Mouse (Mus musculus) lung, embryonic 15.5 days (tissue): Measurements from ENCODE around the gene Shroom1. TPM values are rescaled to one million over a fixed set of nuclear protein-coding genes. Genes with fewer than 3 reads are reported as not detected.

Source experiments
- ATAC-seq: fragments of 200-750 bp; cut with Nextera tagmentation; 2 replicates; pipeline ENCODE4 v1.8.0; 2017; ENCODE audit warnings: moderate number of reproducible peaks, borderline replicate concordance; ENCODE audit not compliant: low FRiP score, low TSS enrichment; ENCODE audit errors: extremely low read depth
- H3K27ac ChIP-seq: fragments of 300-500 bp; sonication (generic); 2 replicates; pipeline ENCODE4 v1.5.1; 2015; ENCODE audit warnings: moderate library complexity, mild to moderate bottlenecking, inconsistent platforms
- H3K27me3 ChIP-seq: fragments of 300-500 bp; sonication (generic); 2 replicates; pipeline ENCODE4 v1.6.1; 2015; ENCODE audit warnings: inconsistent platforms
- H3K36me3 ChIP-seq: fragments of 300-500 bp; sonication (generic); 2 replicates; pipeline ENCODE4 v1.6.1; 2015; ENCODE audit warnings: inconsistent platforms
- H3K4me1 ChIP-seq: fragments of 300-500 bp; sonication (generic); 2 replicates; pipeline ENCODE4 v1.6.1; 2015; ENCODE audit warnings: inconsistent platforms
- H3K4me2 ChIP-seq: fragments of 300-500 bp; sonication (generic); 2 replicates; pipeline ENCODE4 v1.6.1; 2015; ENCODE audit warnings: inconsistent platforms, mild to moderate bottlenecking, moderate library complexity
- H3K4me3 ChIP-seq: fragments of 300-500 bp; sonication (generic); 2 replicates; pipeline ENCODE4 v1.5.1; 2015; ENCODE audit warnings: mild to moderate bottlenecking, inconsistent platforms
- H3K9ac ChIP-seq: fragments of 300-500 bp; sonication (generic); 2 replicates; pipeline ENCODE4 v1.6.1; 2015; ENCODE audit warnings: inconsistent platforms
- H3K9me3 ChIP-seq: fragments of 300-500 bp; sonication (generic); 2 replicates; pipeline ENCODE4 v1.6.1; 2016; ENCODE audit warnings: inconsistent platforms
- WGBS: fragments of 180-500 bp; shearing (Covaris S2); methylation state at CpG from one replicate; pipeline ENCODE4 v1.1.7; 2015; 5-methylcytosine and 5-hydroxymethylcytosine counted together
- polyA plus RNA-seq: library from polyadenylated mRNA; unstranded; fragments of >200 nt; fragmentation: Nextera tagmentation; extraction: Ambion mirVana; gene quantifications from 2 replicates; pipeline ENCODE4 v1.2.1, GENCODE M21; 2015

Gene Shroom1
- polyA plus RNA-seq, 1 experiment from 2014 or later: 2.4 TPM

GRCm38 (mm10) chr11:53448529-53448928 lies 8.5 kb upstream of the Shroom1 start:
- no peak overlapping the region for H3K4me2 ChIP-seq
- H3K4me3 ChIP-seq: no peak overlapping the region
- H3K4me1 ChIP-seq: no peaks in the 10 kb centered on the region
- no peaks in the 10 kb centered on the region for H3K9me3 ChIP-seq
- no peak overlapping the region for H3K27ac ChIP-seq
- H3K36me3 ChIP-seq: no peaks in the 10 kb centered on the region
- H3K27me3 ChIP-seq: no peaks in the 10 kb centered on the region
- no peak overlapping the region for H3K9ac ChIP-seq
- ATAC-seq: no peak
- 69% methylated on average over 1 of the region's 1 CpGs for WGBS

DNA sequence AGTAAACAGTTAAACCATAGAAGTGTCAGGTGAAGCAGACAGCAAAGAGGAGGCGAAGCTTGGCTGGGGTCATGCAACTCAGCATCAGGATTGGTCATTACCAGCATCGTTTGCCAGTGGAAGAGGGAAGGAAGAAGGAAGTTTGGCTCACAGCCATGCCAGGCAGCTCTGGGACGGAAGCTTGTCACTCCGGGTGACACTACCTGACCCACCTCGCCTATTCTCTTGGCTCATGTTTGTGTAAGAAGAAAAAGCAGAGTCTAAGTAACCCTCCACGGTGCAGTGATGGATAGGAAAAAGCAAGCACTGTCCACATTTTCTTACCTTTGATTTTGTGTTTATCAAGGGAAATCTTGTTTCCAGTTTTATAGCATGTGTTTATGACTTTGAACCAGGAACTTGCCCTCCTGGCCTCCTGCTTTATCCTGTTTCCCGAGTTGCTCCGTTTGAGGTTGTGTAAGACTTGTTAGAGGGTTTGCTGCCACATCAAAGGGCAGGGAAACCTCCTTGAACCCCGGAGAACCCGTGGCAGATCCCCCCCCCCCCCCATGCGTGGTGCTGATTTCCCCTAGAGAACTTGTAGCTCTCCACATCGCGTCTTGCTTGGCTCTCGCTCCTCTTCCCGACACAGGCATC lies 6.8 kb upstream of the Shroom1 start:
- no peak for ATAC-seq
- Histone ChIP-seq H3K4me2 (no peak overlapping the region), H3K4me3 (no peak overlapping the region), H3K36me3 (no peaks in the 10 kb centered on the region), H3K27ac (no peak overlapping the region), H3K9me3 (no peaks in the 10 kb centered on the region), H3K9ac (no peak overlapping the region), H3K27me3 (no peaks in the 10 kb centered on the region), H3K4me1 (no peaks in the 10 kb centered on the region)
- WGBS: 19% methylated on average over 15 of the region's 15 CpGs

DNA sequence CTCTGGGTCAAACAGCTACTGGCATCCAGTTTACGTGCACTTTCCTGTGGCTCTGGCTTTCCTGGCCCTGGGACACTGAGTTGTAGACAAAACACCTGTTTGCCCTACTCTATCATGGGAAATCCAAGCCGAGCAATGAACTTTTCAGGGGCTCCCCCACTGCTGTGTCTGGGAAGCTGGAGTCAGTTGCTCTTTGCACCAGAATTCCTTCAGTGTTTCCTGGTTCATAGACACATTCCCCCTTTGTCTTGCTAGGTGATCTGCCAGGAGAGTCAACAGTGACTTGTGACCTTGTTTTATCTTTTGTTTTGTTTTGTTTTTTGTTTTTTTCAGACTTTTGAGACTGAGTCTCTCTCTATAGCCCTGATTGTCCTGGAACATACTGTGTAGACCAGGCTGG lies 5.6 kb upstream of the Shroom1 start:
- H3K4me2 ChIP-seq: no peak overlapping the region
- no peak for ATAC-seq
- no peaks in the 10 kb centered on the region for H3K36me3 ChIP-seq
- H3K4me3 ChIP-seq: no peak overlapping the region
- H3K4me1 ChIP-seq: peaks cover 2% of the 10 kb centered on the region; the same call in 1 of the 2 replicates
- no peaks in the 10 kb centered on the region for H3K27me3 ChIP-seq
- 50% methylated on average over 2 of the region's 2 CpGs for WGBS
- H3K9me3 ChIP-seq: no peaks in the 10 kb centered on the region
- H3K27ac ChIP-seq: no peak overlapping the region
- H3K9ac ChIP-seq: no peak overlapping the region

DNA sequence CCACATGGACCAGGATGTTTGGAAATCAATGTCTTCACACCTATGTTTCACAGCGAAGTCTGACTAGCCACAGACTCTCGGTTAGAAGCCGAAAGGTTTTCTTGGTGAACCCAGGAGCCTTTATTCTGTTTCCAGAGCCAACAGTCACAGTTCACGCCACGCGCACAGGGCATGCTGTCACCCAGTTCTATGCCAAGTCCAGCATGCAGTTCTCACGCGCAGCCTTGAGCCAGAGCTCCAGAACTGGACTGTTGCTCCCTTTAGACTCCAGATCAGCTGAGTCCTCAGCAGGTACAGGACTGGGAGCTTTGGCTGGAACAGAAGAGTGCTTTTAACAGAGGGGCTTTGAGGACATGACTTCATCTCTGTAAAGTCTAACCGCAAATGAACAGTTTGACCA lies 4.6 kb upstream of the Shroom1 start:
- Histone ChIP-seq H3K36me3 (no peaks in the 10 kb centered on the region), H3K27ac (no peak overlapping the region), H3K4me3 (no peak overlapping the region), H3K4me2 (no peak overlapping the region), H3K9me3 (no peaks in the 10 kb centered on the region), H3K27me3 (no peaks in the 10 kb centered on the region), H3K4me1 (peaks cover 5% of the 10 kb centered on the region), H3K9ac (no peak overlapping the region)
- 93% methylated on average over 9 of the region's 9 CpGs for WGBS
- no peak for ATAC-seq

DNA sequence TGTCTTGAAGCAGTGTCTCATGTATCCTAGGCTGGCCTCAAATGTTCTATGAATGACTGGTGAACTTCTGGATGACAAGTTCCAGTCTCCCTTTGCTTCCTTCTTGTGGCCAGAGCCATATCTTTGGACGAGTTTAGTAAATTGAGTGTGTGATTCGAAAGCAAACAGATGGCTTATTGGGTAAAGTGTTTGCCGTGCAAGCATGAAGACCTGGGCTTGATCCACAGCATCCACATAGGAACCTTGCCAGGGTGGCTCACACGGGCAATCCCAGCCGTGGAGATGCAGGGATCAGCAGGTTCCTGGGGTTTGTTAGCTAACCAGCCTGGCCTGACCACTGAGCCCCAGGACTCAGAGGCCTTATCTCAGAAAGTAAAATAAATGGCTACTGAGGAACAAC lies 4.0 kb upstream of the Shroom1 start:
- WGBS: 59% methylated on average over 5 of the region's 5 CpGs
- no peak for ATAC-seq
- no peaks in the 10 kb centered on the region for H3K36me3 ChIP-seq

DNA sequence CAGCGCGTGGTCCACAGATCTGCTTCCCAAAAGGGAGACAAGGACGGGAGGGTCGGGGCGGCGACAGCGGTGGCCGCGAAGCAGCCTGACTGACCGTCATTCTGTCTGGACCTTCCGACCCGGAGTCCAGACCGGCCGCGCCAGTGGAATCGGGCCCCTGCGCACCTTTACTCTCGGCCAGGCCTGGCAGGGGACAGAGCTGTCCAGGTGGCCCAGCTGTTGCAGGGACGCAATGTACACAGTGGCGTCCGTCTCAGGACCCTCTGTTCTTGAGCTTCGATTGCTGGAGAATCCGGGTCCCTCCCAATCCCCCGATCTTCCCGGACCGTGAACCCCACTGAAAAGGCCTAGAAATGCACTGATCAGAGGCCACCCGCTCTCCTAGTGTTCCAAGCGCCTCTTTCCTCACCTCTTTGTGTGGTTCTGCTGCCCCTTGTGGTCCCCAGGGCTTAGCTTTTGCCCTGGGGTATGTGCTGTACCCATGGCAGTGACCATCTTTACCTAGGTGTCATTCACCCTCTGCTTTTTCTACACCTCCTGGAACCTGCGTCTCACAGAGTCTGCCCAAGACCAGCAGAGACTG lies 458 bp downstream of the Shroom1 start:
- Histone ChIP-seq H3K4me2 (peak overlapping the region; percentile 91), H3K9me3 (no peaks in the 10 kb centered on the region), H3K4me1 (peaks cover 5% of the 10 kb centered on the region), H3K9ac (peak overlapping the region; percentile 59), H3K27ac (no peak overlapping the region), H3K4me3 (peak overlapping the region; percentile 49), H3K27me3 (peaks cover 19% of the 10 kb centered on the region), H3K36me3 (no peaks in the 10 kb centered on the region)
- 7% methylated on average over 29 of the region's 29 CpGs for WGBS
- ATAC-seq: peak; percentile 46; the same call in 1 of the 2 replicates

More for the DNA sequence above, 4.0 kb upstream of the Shroom1 start:
- H3K4me2 ChIP-seq: no peak overlapping the region
- no peak overlapping the region for H3K27ac ChIP-seq
- no peak overlapping the region for H3K9ac ChIP-seq
- peaks cover 5% of the 10 kb centered on the region for H3K4me1 ChIP-seq
- no peaks in the 10 kb centered on the region; the same call in 1 of the 2 replicates for H3K27me3 ChIP-seq
- H3K9me3 ChIP-seq: no peaks in the 10 kb centered on the region
- no peak overlapping the region for H3K4me3 ChIP-seq

DNA sequence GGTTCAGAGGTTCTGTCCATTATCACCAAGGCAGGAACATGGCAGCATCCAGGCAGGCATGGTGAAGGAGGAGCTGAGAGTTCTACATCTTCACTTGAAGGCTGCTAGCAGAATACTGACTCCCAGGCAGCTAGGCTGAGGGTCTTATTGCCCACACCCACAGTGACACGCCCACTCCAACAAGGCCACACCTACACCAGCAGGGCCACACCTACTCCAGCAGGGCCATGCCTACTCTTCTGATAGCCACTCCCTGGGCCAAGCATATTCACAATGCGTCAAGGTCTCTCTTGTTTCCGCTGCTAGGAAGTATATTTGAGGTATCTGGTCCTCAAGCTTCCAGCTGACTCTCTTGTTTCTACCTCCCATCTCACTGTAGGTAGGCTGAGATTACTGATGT lies 2.0 kb downstream of the Shroom1 start:
- H3K4me2 ChIP-seq: no peak overlapping the region
- H3K4me3 ChIP-seq: no peak overlapping the region
- 64% methylated on average over 3 of the region's 3 CpGs for WGBS
- no peak overlapping the region for H3K9ac ChIP-seq
- H3K9me3 ChIP-seq: no peaks in the 10 kb centered on the region
- ATAC-seq: no peak
- H3K4me1 ChIP-seq: peaks cover 14% of the 10 kb centered on the region
- H3K27ac ChIP-seq: no peak overlapping the region
- peaks cover 34% of the 10 kb centered on the region for H3K27me3 ChIP-seq
- no peaks in the 10 kb centered on the region for H3K36me3 ChIP-seq

GRCm38 (mm10) chr11:53460192-53460591 lies 3.2 kb downstream of the Shroom1 start:
- Histone ChIP-seq H3K36me3 (no peaks in the 10 kb centered on the region), H3K9ac (no peak overlapping the region), H3K4me2 (no peak overlapping the region), H3K4me1 (peaks cover 14% of the 10 kb centered on the region), H3K27ac (no peak overlapping the region), H3K4me3 (no peak overlapping the region), H3K9me3 (no peaks in the 10 kb centered on the region), H3K27me3 (peaks cover 46% of the 10 kb centered on the region)
- no peak for ATAC-seq
- WGBS: 66% methylated on average over 3 of the region's 3 CpGs

DNA sequence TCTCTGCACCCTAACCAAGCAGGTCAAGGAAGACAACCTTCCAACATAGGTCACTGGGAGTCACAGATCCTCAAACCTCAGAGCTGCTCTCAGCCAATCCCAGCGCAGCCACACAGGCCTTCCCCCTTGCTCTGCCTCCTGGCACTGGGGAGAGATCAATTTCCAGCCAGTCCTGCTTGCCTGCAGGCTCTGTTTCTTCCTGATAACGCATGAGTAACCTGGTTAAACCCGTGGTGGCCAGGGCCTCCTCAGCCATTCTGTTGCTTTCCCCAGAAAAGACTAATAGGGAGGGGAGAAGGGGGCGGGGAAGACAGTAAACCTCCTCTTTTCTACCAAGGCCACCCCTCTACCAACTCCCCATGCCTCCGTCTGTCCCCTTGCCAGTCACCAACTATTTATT lies 4.7 kb downstream of the Shroom1 start:
- Histone ChIP-seq H3K4me2 (no peak overlapping the region), H3K9ac (no peak overlapping the region), H3K27me3 (peaks cover 60% of the 10 kb centered on the region), H3K36me3 (no peaks in the 10 kb centered on the region), H3K4me1 (peaks cover 16% of the 10 kb centered on the region), H3K4me3 (no peak overlapping the region), H3K9me3 (no peaks in the 10 kb centered on the region), H3K27ac (no peak overlapping the region)
- ATAC-seq: no peak
- WGBS: 27% methylated on average over 5 of the region's 5 CpGs

- Histone ChIP-seq H3K36me3 (no peaks in the 10 kb centered on the region), H3K27me3 (peaks cover 78% of the 10 kb centered on the region), H3K4me3 (peak overlapping the region; percentile 43), H3K27ac (no peak overlapping the region), H3K9me3 (no peaks in the 10 kb centered on the region), H3K4me2 (peak overlapping the region; percentile 90), H3K9ac (0 out of 2 replicates have a peak overlapping the region, but pooled peaks have one; percentile 6), H3K4me1 (peaks cover 17% of the 10 kb centered on the region)
- 5% methylated on average over 54 of the region's 55 CpGs for WGBS
- ATAC-seq: no peak
Observed at GRCm38 (mm10) chr11:53463551-53464424, 6.8 kb downstream of the Shroom1 start.

DNA sequence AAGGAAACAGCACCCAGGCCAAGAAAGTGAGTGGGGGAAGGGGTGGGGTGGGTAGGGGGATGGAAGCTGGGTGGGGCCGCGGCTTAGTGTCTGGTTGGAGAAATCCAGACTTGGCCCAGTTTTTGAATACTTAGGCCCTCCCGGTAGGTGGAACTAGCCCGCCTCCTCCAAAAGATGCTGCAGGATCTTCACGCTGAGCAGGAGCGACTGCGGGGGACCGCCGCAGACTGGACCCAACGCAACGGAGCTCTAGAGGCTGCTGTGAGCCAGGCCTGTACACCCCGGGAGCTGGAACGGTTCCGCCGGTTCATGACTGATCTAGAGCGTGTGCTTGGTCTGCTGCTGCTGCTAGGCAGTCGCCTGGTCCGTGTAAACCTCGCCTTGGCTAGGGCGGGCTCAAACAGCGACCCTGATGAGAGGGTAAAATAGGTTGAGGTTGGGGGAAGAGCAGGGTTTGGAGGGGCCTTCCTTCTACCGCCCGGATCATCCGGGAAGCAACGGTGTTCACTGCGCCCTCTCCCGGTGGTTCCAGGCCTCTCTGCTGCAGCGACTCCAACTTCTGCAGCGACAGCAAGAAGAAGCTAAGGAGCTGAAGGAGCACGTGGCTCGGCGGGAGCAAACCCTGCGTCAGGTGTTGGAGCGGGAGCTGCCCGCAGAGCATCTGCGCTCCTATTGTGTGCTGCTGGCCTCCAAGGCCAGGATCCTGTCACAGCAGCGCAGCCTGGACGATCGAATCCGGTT lies 9.4 kb downstream of the Shroom1 start:
- H3K4me3 ChIP-seq: peak overlapping the region; percentile 33
- peaks cover 22% of the 10 kb centered on the region for H3K4me1 ChIP-seq
- H3K4me2 ChIP-seq: peak overlapping the region; percentile 61
- H3K27me3 ChIP-seq: peaks cover 85% of the 10 kb centered on the region
- no peaks in the 10 kb centered on the region for H3K36me3 ChIP-seq
- ATAC-seq: peak; percentile 41
- H3K27ac ChIP-seq: no peak overlapping the region
- no peaks in the 10 kb centered on the region for H3K9me3 ChIP-seq
- H3K9ac ChIP-seq: no peak overlapping the region
- WGBS: 6% methylated on average over 40 of the region's 40 CpGs
